ENCODE assay signal across 10 mouse cellular contexts in the genomic region with DNA sequence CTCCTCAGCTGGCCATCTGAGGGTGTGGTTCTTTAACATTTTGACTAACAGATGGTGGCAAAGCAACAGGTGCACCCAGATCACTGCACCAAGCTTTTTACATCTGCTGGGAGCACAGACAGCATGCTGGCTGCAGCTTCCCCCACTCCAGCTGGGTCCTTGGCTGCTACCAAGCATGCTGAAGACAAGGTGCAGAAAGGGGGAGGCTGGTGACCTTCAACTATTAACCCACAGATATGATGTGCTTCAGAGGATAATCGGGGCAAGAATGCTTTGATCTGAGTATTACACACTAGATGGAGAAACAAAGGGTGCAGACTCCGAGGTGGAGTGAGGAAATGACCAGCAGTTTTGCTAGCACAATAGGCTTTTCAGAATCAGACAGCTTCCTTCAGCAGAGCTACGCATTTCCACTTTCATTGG.
A peak's percentile ranks its signal among the peaks of the same experiment; 100 is the strongest.
DNase-seq lines count a peak whose midpoint lies in the region; ATAC-seq lines count a peak whose summit lies in the region.
"Had no signal": no experiment of that assay in that cellular context is flagged by ENCODE, and none has a peak within 500 bp of the region (broad histone marks: within the 10 kb centered on the region; RNA-seq: fewer than 3 reads in every experiment).

No protein-coding gene starts in this region.

- peak; percentile 86 for DNase-seq in heart, adult 11 months
- no peak for DNase-seq in heart, postnatal 4 days
- DNase-seq in neural tube, embryonic 10.5 days (ENCODE audit: extremely low spot score, low spot score): peak; percentile 14
- DNase-seq in spleen, postnatal 10 days (ENCODE audit: low spot score in 2 of 2): no peak
- no peak for DNase-seq in gastrocnemius, postnatal 10 days
- DNase-seq in kidney, postnatal 4 days: no peak
- DNase-seq: kidney, adult 2 months had no signal

- H3K27me3 ChIP-seq in neural tube, embryonic 15.5 days (replicated peaks): no peaks in the 10 kb centered on the region
- no peaks in the 10 kb centered on the region for H3K27me3 ChIP-seq in forebrain, embryonic 15.5 days
- H3K27me3 ChIP-seq: CH12.LX had no signal

- no peak overlapping the region for H3K27ac ChIP-seq in neural tube, embryonic 15.5 days (replicated peaks)
- H3K27ac ChIP-seq in forebrain, embryonic 15.5 days (replicated peaks): no peak overlapping the region

- H3K4me3 ChIP-seq in neural tube, embryonic 15.5 days (replicated peaks): no peak overlapping the region
- H3K4me3 ChIP-seq in forebrain, embryonic 15.5 days: no peak overlapping the region

- H3K4me1 ChIP-seq in neural tube, embryonic 15.5 days: peaks cover 10% of the 10 kb centered on the region
- peaks cover 10% of the 10 kb centered on the region; the same call in 1 of the 2 replicates for H3K4me1 ChIP-seq in forebrain, embryonic 15.5 days

- H3K9ac ChIP-seq in neural tube, embryonic 15.5 days (replicated peaks): no peak overlapping the region
- no peak overlapping the region for H3K9ac ChIP-seq in forebrain, embryonic 15.5 days (replicated peaks)

- no peak overlapping the region for H3K4me2 ChIP-seq in neural tube, embryonic 15.5 days
- H3K4me2 ChIP-seq in forebrain, embryonic 15.5 days (replicated peaks): no peak overlapping the region

- no peak for ATAC-seq in neural tube, embryonic 15.5 days (ENCODE audit: low FRiP score)
- 0 out of 2 replicates have a peak, but pooled peaks have one; percentile 35 for ATAC-seq in forebrain, embryonic 15.5 days (replicated peaks)

- no peaks in the 10 kb centered on the region for H3K36me3 ChIP-seq in neural tube, embryonic 15.5 days
- H3K36me3 ChIP-seq in forebrain, embryonic 15.5 days: no peaks in the 10 kb centered on the region

- 26% methylated on average over 3 of the region's 3 CpGs for WGBS in neural tube, embryonic 15.5 days
- 18% methylated on average over 3 of the region's 3 CpGs for WGBS in forebrain, embryonic 15.5 days

- no peaks in the 10 kb centered on the region for H3K9me3 ChIP-seq in neural tube, embryonic 15.5 days (replicated peaks)
- H3K9me3 ChIP-seq in forebrain, embryonic 15.5 days: no peaks in the 10 kb centered on the region

Comparison
In these comparisons a context has a peak if more than half of its experiments do, and no peak if none do; other contexts are left out.
1. DNase-seq: peak in heart, adult 11 months (single experiment) and neural tube, embryonic 10.5 days (single experiment); none in heart, postnatal 4 days (single experiment), spleen, postnatal 10 days (0 of 2), gastrocnemius, postnatal 10 days (single experiment) and kidney, postnatal 4 days (0 of 2).